Mouse (Mus musculus) heart, adult 9 months (tissue): Measurements from ENCODE around the gene Ksr1.
A peak's percentile ranks its signal among the peaks of the same experiment; 100 is the strongest.

Source experiments
- DNase-seq, 2 experiments: peaks; one replicate each; pipeline ENCODE4 v3.0.0; 2022; ENCODE audit warnings: low spot score in 2 of 2

Gene Ksr1

GRCm38 (mm10) chr11:78982513-78983291 lies 163.5 kb downstream of the Ksr1 start:
- no peak for DNase-seq

GRCm38 (mm10) chr11:78982042-78982441 lies 164.2 kb downstream of the Ksr1 start:
- no peak for DNase-seq

GRCm38 (mm10) chr11:78980083-78980634 lies 166.0 kb downstream of the Ksr1 start:
- DNase-seq: no peak

- no peak for DNase-seq
Observed at GRCm38 (mm10) chr11:78978176-78979019, 167.8 kb downstream of the Ksr1 start.

- no peak for DNase-seq
Observed at GRCm38 (mm10) chr11:78976731-78977510, 169.3 kb downstream of the Ksr1 start.

- peak; percentile 70 to 78 for DNase-seq
Observed at GRCm38 (mm10) chr11:78973381-78974150, 172.6 kb downstream of the Ksr1 start.

GRCm38 (mm10) chr11:78972811-78973351 lies 173.3 kb downstream of the Ksr1 start:
- DNase-seq: no peak

- DNase-seq: no peak
Observed at GRCm38 (mm10) chr11:78972328-78972727, 173.9 kb downstream of the Ksr1 start.

- no peak for DNase-seq
Observed at GRCm38 (mm10) chr11:78971746-78972145, 174.5 kb downstream of the Ksr1 start.

GRCm38 (mm10) chr11:78971096-78971495 lies 175.1 kb downstream of the Ksr1 start:
- no peak for DNase-seq

- no peak for DNase-seq
Observed at GRCm38 (mm10) chr11:78968121-78968520, 178.1 kb downstream of the Ksr1 start.

GRCm38 (mm10) chr11:78967371-78967770 lies 178.8 kb downstream of the Ksr1 start:
- DNase-seq: peak in 1 of 2 experiments; percentile 27
